Mouse (Mus musculus) right cerebral cortex, postnatal 4 days (tissue): ENCODE results near the gene Sept14.
"Not testable (repeated sequence)": the region's sequence is repeated elsewhere in the genome, so short reads cannot be mapped to it uniquely, and the experiment has no call there.

ENCODE experiments used
- DNase-seq: peaks from one replicate; pipeline ENCODE4 v3.0.0-alpha.2; 2022

Gene Sept14

DNA sequence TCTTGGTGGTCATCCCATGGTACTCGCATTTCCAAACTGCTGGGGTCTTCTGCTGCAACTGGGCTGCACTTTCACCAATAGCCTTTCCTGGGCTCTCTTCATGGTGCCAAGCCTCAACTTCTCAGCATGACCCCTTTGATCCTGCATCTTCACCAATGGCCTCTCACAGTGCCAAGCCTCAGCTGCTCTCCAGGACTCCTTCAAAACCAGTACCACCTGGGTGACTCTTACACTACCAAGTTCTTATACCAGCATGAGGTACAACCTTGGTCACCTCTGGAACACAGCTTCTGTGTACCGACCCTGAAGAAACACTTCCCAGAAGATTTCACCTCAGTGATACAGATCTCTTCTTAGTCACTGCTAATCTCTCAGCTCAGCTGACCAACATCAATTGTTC is at the start of gene Sept14:
TSS of gene Sept14 (minus strand) at position 101 of the 400 bp plus-strand sequence.
- no peak for DNase-seq

DNA sequence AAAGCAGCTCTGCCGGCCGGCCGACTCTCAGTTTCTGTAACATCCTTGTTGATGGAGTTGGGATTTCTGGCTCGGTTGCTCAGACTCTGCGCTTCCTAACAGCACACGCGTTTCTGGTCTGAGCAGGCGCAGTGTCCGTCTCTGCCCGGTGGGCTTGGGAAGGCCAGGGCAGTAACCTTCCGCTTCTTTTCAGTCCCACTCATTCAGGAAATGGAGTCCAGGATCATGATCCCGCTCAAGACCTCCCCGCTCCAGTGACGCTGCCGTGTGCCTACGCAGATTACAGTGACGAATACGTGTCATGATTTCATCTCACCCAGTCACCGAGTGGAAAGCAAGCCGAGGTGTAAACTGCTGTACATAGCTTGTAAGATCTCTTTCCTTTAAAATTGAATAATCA is 48.6 kb upstream of the Sept14 start:
- DNase-seq: no peak

DNA sequence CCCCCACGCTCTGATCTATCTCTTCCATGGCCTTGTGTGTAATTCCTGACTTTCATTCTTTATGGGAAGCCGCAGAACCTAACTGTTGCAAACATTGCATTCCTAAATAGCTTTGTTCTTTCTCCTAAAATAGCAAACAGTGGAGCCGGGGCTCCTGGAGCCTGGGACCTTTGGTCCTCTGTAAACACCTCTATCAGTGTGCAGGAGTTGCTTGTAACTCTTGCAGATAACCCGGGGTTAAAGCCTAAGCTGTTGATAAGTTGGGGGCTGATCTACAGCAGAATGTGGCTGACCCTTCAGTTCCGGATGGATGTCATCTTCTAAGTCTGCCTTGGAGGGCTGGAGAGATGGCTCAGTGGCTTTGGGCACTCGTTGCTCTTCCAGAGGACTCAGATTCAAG is 35.7 kb upstream of the Sept14 start:
- DNase-seq: no peak

DNA sequence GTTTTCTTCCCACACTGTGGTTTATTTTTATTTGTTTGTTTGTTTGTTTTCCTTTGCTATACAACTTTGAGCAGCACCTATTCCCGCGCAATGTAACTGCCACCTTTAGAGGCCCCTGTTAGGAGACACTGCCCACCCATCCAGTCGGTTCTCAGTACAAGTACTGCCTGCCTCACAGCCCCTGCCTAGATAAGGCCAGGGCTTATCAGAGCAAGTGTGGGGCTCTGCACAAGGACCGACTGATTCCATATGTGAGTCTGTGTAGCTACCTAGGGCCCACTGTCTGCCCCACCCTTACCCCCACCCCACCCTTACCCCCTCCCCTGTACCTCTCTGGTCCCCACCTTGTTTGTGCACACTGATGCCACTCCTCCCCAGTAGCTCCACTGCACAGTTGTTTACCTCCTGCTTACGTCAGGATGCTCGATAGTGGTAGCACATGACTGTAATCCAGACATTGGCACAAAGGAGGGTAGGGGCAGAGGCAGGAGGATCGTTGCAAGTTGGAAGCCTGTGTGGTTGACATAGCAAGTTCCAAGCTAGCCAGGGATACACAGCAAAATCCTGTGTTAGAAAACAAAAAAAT is 34.7 kb upstream of the Sept14 start:
- DNase-seq: no peak

DNA sequence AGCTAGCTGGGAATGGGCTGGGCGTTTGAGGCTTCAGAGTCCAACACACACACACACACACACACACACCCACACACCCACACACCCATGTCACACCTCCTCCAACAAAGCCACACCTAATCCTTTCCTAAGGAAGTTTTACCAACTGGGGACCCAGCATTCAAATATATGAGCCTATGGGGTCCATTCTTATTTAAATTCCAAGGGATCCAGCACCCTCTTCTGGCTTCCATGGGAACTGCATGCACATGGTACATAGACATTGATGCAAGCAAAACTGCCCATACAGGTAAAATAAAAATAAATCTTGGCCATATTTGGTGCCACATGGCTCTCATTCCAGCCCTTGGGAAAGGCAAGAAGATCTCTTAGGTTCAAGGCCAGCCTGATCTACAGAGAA is 32.7 kb upstream of the Sept14 start:
- DNase-seq: peak; percentile 38

DNA sequence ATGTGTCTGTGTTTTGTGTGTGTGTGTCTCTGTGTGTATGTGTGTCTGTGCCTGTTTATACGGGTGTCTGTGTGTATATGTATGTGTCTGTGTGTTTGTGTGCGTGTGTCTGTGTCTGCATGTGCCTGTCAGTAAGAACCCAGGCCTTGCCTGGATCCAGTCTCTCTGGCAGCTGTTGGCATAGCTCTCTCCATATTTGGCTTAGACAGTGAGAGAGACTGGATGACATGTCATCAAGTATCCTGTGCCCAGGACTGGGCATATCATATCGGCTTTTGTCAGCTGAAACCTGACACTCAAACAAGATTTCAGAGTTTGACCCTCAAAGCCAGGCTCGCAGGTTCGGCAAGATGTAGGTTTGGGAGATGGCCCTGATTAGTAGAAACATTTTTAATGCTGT is 22.7 kb upstream of the Sept14 start:
- no peak for DNase-seq

DNA sequence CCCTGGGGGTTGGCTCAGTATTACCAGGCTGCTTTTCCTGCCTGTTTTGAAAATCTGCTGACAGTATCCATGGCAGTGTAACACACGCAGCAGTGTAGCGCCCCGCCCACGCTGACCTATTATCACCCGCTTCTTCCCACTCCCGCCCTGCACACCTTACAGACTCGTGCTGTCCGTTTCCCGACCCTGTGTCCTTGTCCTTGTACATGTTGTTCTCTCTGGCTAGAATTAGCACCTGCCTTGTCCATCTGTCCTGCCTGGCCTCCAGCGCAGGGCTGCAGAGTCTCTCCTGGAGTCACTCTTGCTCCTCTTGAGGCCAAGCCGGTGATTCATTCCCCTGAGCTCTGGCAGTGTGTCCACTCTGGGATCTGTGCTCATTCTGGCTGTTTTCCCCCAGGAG is 22.0 kb upstream of the Sept14 start:
- DNase-seq: no peak

DNA sequence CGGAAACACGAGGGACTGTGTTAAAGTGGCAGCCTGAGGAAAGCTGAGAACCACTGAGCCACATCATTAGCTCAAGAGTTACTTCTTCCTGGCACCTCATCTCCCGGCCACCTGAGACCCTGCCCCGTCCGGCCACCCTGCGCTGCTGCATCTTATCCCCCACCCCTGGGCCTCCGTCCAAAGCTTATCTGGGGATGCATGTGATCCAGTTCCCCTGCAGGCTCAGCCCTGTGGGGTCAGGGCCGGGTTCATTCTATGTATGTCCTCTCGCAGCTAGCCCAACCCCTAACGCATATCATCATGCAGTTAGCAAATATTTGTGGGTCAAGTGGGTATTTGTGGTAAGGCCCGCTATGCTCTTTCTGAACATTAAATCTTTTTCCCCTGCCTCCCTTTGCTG is 21.0 kb upstream of the Sept14 start:
- no peak for DNase-seq

DNA sequence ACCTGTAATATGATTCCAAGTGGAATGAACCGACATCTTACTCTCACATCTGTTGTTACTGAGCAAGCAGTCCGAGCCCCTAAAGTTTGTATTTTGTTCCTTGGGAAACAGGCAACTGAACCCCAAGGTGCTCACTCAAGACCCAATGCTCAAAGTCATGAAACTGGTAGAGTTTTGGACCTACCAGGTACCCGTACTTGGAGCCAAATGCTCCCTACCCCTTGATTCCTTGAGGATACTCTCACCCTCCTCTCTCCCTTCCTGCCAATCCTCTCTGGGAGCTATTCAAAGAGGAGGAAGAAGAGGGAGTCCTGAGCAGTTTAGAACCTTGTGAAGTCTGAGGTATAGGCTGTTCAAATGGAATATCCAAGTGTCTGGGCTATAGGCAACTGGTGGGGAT is 18.5 kb upstream of the Sept14 start:
- no peak for DNase-seq

DNA sequence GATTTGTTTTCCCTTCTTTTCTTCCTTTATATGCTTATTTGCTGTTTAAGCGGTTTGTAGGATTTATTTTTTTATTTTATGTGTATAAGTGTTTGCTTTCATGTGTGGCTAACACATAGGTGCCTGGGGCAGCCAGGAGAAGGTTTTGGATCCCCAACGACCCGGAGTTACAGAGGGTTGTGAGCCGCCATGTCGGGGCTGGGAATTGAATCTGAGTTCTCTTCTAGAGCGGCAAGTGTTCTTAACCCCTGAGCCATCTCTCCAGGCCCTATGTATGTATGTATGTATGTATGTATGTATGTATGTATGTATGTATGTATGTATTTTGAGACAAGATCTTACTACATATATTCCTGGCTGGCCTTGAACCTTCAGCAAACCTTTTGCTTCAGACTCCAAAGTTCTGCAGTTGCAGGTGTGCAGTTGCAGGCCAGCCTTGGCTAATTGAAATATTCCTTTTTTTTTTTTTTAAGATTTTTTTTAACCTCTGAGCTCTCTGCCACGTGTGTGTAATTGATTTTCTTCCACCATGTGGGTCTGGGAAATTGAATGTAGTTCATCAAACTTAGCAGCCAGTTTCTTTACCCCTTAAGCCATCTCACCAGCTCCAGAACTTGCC is 17.6 kb upstream of the Sept14 start:
- DNase-seq: peak; percentile 17

DNA sequence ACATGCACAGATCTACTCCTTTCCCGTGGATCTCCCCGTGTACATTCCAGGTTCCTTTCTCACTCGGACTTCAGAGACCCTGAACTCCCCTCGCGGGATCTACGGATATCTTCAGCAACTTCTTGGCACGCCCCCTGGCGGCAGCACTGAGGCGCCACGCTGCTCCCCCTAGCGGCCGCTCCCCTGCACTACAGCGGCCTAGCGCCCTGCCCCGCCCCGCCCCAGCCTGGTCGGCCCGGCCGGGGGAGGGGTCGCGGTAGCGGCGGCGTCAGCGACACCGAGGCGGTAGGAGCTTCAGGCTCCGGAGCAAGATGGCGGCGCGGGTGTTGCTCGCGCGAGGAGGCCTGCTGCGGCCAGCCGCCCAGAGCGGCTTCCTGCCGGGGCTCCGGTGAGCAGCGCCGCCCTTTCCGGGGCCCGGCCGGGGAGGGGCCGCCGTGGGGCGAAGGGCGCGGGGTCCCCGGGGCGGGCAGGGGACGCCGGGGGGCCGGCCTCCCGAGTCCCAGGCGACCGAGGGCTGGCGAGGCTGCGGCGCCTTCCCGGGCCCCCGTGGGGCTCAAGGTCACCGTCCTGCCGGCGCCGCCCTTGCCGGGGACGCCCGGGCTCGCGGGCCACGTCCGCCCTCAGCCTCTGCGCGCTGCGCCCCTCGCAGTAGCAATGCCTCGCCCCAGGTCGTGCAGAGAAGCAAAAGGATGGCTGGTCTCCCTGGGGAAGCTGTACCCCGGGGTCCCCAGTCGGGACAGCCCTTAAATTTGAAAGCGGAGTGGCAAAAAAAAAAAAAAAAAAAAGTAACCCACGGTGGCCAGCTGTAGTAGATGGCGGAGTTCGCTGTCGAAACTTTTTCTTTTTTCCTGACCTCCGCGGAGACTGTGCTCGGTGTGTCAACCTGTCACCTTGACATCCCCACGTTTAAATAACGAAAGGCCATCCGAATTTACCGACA is 16.8 kb upstream of the Sept14 start, which contains the start of gene Nipsnap2:
TSS of gene Nipsnap2 (plus strand) at position 230 of the 940 bp plus-strand sequence.
- DNase-seq: peak; percentile 90

DNA sequence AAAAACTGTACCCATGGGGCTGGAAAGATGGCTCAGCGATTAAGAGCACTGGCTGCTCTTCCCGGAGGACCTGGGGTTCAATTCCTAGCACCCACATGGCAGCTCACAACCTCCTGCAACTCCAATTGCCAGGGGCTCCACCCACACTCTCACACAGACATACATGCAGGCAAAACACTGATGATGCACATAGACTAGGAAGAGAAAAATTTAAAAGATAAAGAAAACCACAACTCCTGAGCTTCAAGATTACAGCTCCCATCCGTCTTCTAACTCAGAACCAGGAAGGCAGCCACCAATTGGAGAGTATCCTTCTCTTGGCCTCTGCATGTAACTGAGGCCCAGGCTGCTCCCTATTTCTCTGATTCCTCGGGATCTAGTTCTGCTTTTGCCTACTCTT is 16.0 kb upstream of the Sept14 start:
- no peak for DNase-seq

DNA sequence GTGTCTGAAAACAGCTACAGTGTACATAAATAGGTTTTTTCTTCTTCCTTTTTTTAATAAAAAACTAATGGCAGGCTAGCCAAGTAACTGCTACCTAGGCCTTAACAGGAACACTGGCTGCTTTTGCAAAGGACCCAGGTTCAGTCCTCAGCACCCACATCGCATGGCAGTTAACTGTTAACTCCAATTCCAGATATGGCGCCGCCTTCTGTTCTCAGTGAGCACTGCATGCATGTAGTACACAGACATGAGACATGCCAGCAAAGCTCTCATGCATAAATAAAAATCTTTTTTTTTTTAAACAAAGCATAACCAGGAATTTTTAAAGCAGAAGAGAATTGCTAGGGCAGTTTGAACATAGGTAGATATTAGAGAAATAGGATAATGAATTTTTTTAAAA is 11.9 kb upstream of the Sept14 start:
- DNase-seq: no peak

DNA sequence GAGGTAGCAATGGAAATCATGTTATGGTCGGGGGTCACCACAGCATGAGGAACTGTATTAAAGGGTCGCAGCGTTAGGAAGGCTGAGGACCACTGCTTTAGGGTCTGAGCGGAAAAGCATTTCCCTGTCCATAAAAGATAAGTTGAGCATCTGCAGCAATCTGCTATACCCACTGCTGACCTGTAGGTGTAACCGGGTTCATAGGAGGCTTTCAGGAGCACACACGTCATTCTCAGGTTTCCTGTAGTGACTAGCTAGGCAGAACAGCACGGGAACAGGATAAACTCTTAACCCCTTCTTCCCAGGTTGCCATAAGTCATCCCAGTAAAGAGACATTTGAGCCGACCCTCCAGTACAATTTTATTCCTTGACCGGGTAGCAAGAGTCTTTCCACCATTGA is 8.7 kb upstream of the Sept14 start:
- no peak for DNase-seq

DNA sequence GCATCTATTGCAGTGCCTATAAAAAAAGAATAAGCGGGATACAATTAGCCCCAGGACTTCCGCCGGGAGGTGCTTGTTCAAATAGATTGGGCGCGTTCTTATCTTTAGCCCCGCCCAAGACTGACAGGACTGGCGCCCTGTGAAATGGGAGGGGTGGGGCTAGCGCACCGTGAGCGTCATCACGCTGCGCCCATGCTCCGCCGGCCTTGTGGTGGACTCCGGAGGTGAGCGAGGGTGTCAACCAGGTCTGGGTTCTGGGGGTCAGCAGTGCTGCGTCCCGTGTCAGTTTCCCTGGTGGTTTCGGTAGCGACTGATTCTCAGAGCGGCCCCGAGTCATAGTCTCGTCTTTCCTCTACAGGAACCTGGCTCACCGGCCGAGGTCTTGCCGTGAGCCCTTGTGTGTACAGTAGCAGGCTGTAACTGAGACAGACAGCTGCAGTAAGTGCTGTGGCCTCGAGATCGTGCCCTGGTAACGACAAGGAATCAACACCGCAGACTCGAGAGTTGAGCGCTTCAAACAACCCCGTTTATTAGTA is 7.1 kb upstream of the Sept14 start, which contains the start of gene Mrps17:
TSS of gene Mrps17 (plus strand) at position 172 of the 536 bp plus-strand sequence.
- peak; percentile 87 for DNase-seq

DNA sequence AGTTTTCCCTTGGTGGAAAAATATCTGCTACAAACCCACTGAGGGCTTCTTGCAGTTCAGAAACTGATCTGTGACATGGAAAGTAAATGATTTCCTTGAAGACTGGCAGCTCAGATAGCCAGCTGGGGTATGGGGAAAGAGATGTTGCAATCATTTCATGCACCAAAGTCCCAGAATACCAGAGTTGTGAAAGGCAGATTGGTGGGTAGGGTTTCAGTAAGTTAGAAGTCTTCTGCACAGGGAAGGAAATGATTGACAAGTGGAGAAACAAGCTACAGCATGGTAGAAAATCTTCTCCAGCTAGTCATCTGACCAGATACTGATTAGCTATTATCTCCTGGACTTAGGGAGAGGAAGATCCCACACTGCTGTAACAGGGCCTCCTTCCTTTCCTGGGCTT is 4.9 kb downstream of the Sept14 start:
- DNase-seq: no peak

DNA sequence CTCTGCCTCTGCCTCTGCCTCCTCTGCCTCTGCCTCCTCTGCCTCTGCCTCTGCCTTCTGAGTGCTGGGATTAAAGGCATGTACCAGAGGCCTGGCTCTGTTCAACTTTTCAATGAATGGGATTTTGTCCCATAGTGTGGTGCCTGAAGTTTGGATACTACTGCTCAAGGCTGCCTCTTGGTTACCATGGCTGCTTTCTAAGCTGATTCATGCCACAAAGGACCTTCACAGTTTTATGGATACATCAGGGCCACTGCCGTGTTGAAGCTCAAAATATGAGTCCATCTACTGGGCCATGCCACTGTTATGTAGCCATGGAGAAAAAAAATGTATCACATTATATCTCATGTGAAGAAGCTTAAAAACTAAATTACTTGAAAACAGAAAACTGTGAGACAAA is 6.6 kb downstream of the Sept14 start:
- no peak for DNase-seq

DNA sequence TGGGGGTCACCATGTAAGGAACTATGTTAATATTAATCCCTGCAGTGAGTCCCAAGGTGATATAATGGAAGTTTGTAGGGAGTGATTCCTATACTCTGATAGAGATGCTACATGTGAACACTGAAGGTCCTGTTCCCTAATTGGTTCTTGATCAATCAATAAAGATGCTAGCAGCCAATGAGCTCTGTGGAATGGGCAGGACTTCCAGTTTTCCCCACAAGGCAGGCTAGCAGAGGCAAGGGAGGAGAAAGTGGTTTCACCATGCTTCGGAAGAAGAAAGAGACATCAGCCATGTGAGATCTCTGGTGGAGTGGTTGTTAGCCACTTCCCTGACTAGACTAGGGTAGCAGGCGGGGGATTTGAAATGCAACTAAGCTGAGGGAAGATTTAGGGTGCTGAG is 7.8 kb downstream of the Sept14 start:
- no peak for DNase-seq

DNA sequence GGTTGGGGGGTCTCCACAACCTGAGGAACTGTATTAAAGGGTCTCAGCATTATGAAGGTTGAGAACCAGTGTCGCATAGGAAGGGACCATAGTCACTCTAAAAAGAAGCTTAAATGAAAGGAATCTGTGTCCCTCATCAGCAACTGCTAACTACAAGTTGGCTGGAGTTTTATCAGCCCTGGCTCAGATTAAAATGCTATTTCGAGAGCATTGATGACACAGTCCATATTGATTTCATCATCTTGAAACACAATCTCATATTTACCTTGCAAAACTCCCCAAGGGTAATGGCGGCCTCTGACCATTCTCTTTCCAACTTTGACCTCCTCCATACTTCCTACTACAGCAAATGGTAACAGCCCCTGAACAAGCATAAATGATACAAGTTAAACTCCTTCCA is 17.8 kb downstream of the Sept14 start:
- DNase-seq: no peak

DNA sequence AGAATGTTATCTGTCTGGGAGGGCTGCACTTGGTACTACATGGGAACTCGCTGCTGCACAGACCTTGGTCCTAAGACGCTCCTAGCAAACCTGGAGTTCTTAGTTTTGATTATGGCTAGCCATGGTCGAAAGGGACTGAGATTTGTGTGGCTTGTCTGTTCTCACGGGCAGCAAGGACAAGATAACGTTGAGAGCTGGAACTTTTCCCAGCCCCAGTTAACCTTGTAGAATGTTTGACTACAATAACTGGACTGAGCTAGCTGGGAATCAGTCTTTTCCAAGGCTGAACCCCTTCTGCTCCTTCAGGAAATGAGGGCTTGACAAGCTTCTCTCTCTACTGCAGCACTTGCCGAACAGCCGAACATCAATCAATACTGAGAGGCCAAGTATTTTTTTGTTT is 20.7 kb downstream of the Sept14 start:
- DNase-seq: no peak

DNA sequence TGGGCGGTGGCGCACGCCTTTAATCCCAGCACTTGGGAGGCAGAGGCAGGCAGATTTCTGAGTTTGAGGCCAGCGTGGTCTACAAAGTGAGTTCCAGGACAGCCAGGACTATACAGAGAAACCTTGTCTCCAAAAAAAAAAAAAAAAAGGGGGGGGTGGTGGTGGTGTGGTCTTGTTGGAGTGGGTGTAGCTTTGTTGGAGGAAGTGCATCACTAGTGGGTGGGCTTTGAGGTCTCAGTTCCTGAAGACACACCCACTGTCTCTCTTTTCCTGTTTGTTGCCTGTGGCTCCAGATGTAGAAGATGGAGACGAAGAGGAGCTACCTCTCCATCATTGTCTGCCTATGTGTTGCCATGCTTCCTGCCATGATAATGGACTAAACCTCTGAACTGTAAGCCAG is 23.2 kb downstream of the Sept14 start:
- DNase-seq: not testable (repeated sequence)

DNA sequence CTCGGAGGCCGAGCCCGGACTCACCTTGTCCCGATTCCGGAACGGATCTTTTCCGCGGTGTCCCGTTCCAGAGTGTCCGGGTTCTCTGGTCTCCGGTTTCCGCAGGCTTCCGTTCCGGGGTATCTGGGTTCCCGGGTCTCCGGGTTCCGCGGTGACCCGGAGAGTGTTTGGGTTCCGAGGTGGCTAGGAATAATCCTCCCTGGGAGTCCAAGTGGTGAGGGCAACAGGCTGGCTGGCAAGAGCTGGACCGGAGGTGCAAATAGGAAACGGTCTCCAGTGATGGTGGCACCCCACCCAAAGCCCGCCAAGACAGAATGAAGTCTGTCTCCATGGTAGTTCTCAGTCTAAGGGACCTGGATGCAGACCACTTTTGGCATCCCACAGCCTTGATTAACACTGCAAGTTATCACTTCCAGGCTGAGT is 38.3 kb downstream of the Sept14 start, which contains the start of gene Zfp11:
TSS of gene Zfp11 (minus strand) at position 64 of the 423 bp plus-strand sequence.
- peak; percentile 86 for DNase-seq

DNA sequence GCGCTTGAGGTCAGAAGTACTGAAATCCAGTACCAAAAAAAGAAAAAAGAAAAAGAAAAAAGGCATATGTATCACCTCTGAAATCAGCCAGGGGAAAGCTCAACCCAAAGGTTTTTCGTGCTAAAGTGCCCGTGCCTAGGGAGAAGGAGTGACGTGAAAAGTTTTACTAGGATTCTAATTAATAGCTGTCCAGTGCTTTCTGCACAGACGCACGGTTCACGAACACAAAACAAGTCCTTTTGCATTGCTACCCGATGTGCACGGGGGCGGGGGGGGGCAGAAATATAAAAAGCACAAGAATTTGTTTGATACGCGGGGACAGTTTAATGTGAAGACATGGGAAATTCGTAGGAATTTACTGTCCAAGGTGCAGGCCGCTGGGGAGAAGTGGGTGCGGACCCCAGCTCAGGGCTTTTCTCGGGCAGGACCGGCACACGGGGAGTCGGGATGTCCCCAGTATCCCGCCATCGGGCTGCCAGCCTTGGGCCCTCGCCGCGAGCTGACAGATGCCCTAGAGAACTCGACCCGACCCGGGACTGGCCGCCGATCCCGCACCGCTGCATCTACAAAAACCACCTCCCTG is 38.8 kb downstream of the Sept14 start:
- DNase-seq: no peak
